Mouse (Mus musculus): ENCODE data around the gene Polr2h.
"Not testable (repeated sequence)": the region's sequence is repeated elsewhere in the genome, so short reads cannot be mapped to it uniquely, and the experiment has no call there.

Gene Polr2h

GRCm38 (mm10) chr16:20717181-20717977 is at the start of gene Polr2h, which contains the start of gene Clcn2:
TSS of gene Polr2h (plus strand) at chr16:20717665.
TSS of gene Clcn2 (minus strand) at chr16:20717746.
- peak; percentile 98 for DNase-seq (ENCODE audit: low spot score in 2 of 2)

GRCm38 (mm10) chr16:20668013-20668412 is 49.5 kb upstream of the Polr2h start, which contains the start of gene Eif4g1:
TSS of gene Eif4g1 (plus strand) at chr16:20668313.
- not testable (repeated sequence) for DNase-seq (ENCODE audit: low spot score in 2 of 2)

- DNase-seq (ENCODE audit: low spot score in 2 of 2): no peak
Observed at GRCm38 (mm10) chr16:20670291-20670690, 47.2 kb upstream of the Polr2h start.

- DNase-seq (ENCODE audit: low spot score in 2 of 2): no peak
Observed at GRCm38 (mm10) chr16:20671886-20672285, 45.6 kb upstream of the Polr2h start.

- peak; percentile 93 to 94 for DNase-seq (ENCODE audit: low spot score in 2 of 2)
Observed at GRCm38 (mm10) chr16:20672500-20672902, 45.0 kb upstream of the Polr2h start.

GRCm38 (mm10) chr16:20672965-20673705 is 44.3 kb upstream of the Polr2h start:
- peak; percentile 40 to 43 for DNase-seq (ENCODE audit: low spot score in 2 of 2)

GRCm38 (mm10) chr16:20673706-20674303 is 43.7 kb upstream of the Polr2h start:
- DNase-seq (ENCODE audit: low spot score in 2 of 2): peak; percentile 48 to 50

- no peak for DNase-seq (ENCODE audit: low spot score in 2 of 2)
Observed at GRCm38 (mm10) chr16:20675213-20675612, 42.3 kb upstream of the Polr2h start.

- no peak for DNase-seq (ENCODE audit: low spot score in 2 of 2)
Observed at GRCm38 (mm10) chr16:20676702-20677101, 40.8 kb upstream of the Polr2h start.

- DNase-seq (ENCODE audit: low spot score in 2 of 2): no peak
Observed at GRCm38 (mm10) chr16:20677380-20677779, 40.1 kb upstream of the Polr2h start.

- DNase-seq (ENCODE audit: low spot score in 2 of 2): peak; percentile 70 to 83
Observed at GRCm38 (mm10) chr16:20677974-20678675, 39.3 kb upstream of the Polr2h start.

GRCm38 (mm10) chr16:20690774-20691173 is 26.7 kb upstream of the Polr2h start:
- no peak for DNase-seq (ENCODE audit: low spot score in 2 of 2)

- no peak for DNase-seq (ENCODE audit: low spot score in 2 of 2)
Observed at GRCm38 (mm10) chr16:20691617-20692016, 25.8 kb upstream of the Polr2h start.

GRCm38 (mm10) chr16:20692241-20692965 is 25.1 kb upstream of the Polr2h start:
- no peak for DNase-seq (ENCODE audit: low spot score in 2 of 2)

GRCm38 (mm10) chr16:20693111-20693701 is 24.3 kb upstream of the Polr2h start, which contains the start of gene Fam131a:
TSS of gene Fam131a (plus strand) at chr16:20693241.
- DNase-seq (ENCODE audit: low spot score in 2 of 2): peak; percentile 72 to 78

- no peak for DNase-seq (ENCODE audit: low spot score in 2 of 2)
Observed at GRCm38 (mm10) chr16:20694781-20695180, 22.7 kb upstream of the Polr2h start.

GRCm38 (mm10) chr16:20695622-20696323 is 21.7 kb upstream of the Polr2h start:
- no peak for DNase-seq (ENCODE audit: low spot score in 2 of 2)

GRCm38 (mm10) chr16:20699266-20699665 is 18.2 kb upstream of the Polr2h start:
- DNase-seq (ENCODE audit: low spot score in 2 of 2): no peak

GRCm38 (mm10) chr16:20700036-20700435 is 17.4 kb upstream of the Polr2h start:
- no peak for DNase-seq (ENCODE audit: low spot score in 2 of 2)

GRCm38 (mm10) chr16:20701316-20701715 is 16.1 kb upstream of the Polr2h start:
- no peak for DNase-seq (ENCODE audit: low spot score in 2 of 2)

Data from spleen, postnatal 36 days (tissue).